19 mouse cellular contexts compared by ENCODE assay signal in the genomic region with DNA sequence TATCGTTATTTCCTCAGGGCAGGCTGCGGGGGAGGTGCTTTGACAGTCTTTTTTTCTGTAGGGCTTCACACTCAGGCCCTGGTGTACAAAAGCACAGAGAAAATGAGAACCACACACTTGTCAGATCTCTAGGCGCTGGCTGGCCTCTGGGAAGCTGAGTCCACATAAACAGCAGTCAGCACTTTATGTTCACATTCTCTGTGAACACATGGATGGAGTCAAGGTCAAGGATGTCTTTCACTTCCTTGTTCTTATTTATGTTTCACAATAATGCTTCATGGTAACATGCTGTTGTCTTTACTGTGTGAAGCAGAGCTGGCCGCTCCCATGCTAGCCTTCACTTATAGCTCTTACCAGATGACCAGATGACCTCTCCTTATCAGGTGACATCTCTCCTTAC. TPM values are rescaled to one million over a fixed set of nuclear protein-coding genes. Genes with fewer than 3 reads are reported as not detected.
DNase-seq lines count a peak whose midpoint lies in the region; ATAC-seq and TF ChIP-seq lines count a peak whose summit lies in the region.
"Had no signal": no experiment of that assay in that cellular context is flagged by ENCODE, and none has a peak within 500 bp of the region (broad histone marks: within the 10 kb centered on the region; RNA-seq: fewer than 3 reads in every experiment).

No protein-coding gene starts in this region.

- no peak overlapping the region for H3K27ac ChIP-seq in lung, embryonic 14.5 days (ENCODE audit: low read depth)
- no peak overlapping the region for H3K27ac ChIP-seq in intestine, embryonic 16.5 days (ENCODE audit: low read length)
- H3K27ac ChIP-seq in forebrain, embryonic 11.5 days (ENCODE audit: low read depth, low read length) = no peak overlapping the region
- H3K27ac ChIP-seq: embryonic facial prominence, embryonic 13.5 days; heart, embryonic 13.5 days; midbrain, embryonic 15.5 days had no signal

- 46% methylated on average over 4 of the region's 4 CpGs for WGBS in lung, embryonic 14.5 days
- WGBS in intestine, embryonic 16.5 days = 54% methylated on average over 4 of the region's 4 CpGs
- 62% methylated on average over 4 of the region's 4 CpGs for WGBS in forebrain, embryonic 11.5 days

- no peak overlapping the region for H3K9ac ChIP-seq in lung, embryonic 14.5 days
- H3K9ac ChIP-seq in intestine, embryonic 16.5 days (ENCODE audit: low read depth, low read length) = no peak overlapping the region
- no peak overlapping the region for H3K9ac ChIP-seq in forebrain, embryonic 11.5 days (ENCODE audit: low read length)
- H3K9ac ChIP-seq: embryonic facial prominence, embryonic 13.5 days; heart, embryonic 13.5 days; midbrain, embryonic 15.5 days had no signal

- no peaks in the 10 kb centered on the region for H3K36me3 ChIP-seq in lung, embryonic 14.5 days (ENCODE audit: insufficient read depth)
- H3K36me3 ChIP-seq in intestine, embryonic 16.5 days (ENCODE audit: control insufficient read depth, insufficient read depth, low read length) = no peaks in the 10 kb centered on the region
- no peaks in the 10 kb centered on the region for H3K36me3 ChIP-seq in forebrain, embryonic 11.5 days (ENCODE audit: control insufficient read depth, insufficient read depth, low read length)
- H3K36me3 ChIP-seq: embryonic facial prominence, embryonic 13.5 days; heart, embryonic 13.5 days; midbrain, embryonic 15.5 days had no signal

- peak; percentile 11 for DNase-seq in embryo, embryonic 10 days (ENCODE audit: low spot score)
- no peak for DNase-seq in embryo, embryonic 9.5 days (ENCODE audit: extremely low spot score)
- peak; percentile 53 for DNase-seq in lung, embryonic 14.5 days
- no peak for DNase-seq in lung, adult 18-20 months
- DNase-seq in testis, postnatal 14 days (ENCODE audit: low spot score) = no peak
- no peak for DNase-seq in forebrain, embryonic 11.5 days (ENCODE audit: low spot score)
- DNase-seq: adrenal gland, postnatal 25 days; cerebellum, postnatal 36 days; gastrocnemius, postnatal 10 days; kidney, adult 11 months; kidney, postnatal 4 days; left cerebral cortex, postnatal 4 days; right cerebral cortex, postnatal 14 days; thymus, adult 18-20 months had no signal

- H3K4me3 ChIP-seq in lung, embryonic 14.5 days (ENCODE audit: low read depth, low read length) = no peak overlapping the region
- no peak overlapping the region for H3K4me3 ChIP-seq in intestine, embryonic 16.5 days (ENCODE audit: low read length)
- H3K4me3 ChIP-seq in forebrain, embryonic 11.5 days (ENCODE audit: low read depth, low read length) = no peak overlapping the region
- H3K4me3 ChIP-seq: embryonic facial prominence, embryonic 13.5 days; heart, embryonic 13.5 days; midbrain, embryonic 15.5 days had no signal

- H3K4me1 ChIP-seq in lung, embryonic 14.5 days (ENCODE audit: insufficient read depth) = peaks cover 2% of the 10 kb centered on the region; the same call in 1 of the 2 replicates
- H3K4me1 ChIP-seq in intestine, embryonic 16.5 days (ENCODE audit: control insufficient read depth, insufficient read depth, low read length) = 0 out of 2 replicates have a peak, but pooled peaks cover 2% of the 10 kb centered on the region
- no peaks in the 10 kb centered on the region; the same call in 1 of the 2 replicates for H3K4me1 ChIP-seq in forebrain, embryonic 11.5 days (replicated peaks; ENCODE audit: control insufficient read depth, insufficient read depth, low read length)
- H3K4me1 ChIP-seq: embryonic facial prominence, embryonic 13.5 days had no signal

- no peaks in the 10 kb centered on the region for H3K9me3 ChIP-seq in lung, embryonic 14.5 days (ENCODE audit: low read depth, low read length)
- no peaks in the 10 kb centered on the region; the same call in 1 of the 2 replicates for H3K9me3 ChIP-seq in intestine, embryonic 16.5 days (ENCODE audit: control insufficient read depth, low read length)
- H3K9me3 ChIP-seq in forebrain, embryonic 11.5 days (ENCODE audit: control insufficient read depth, low read length) = no peaks in the 10 kb centered on the region
- H3K9me3 ChIP-seq: embryonic facial prominence, embryonic 13.5 days; heart, embryonic 13.5 days; midbrain, embryonic 15.5 days had no signal

- no peaks in the 10 kb centered on the region for H3K27me3 ChIP-seq in lung, embryonic 14.5 days (ENCODE audit: insufficient read depth, low read length)
- no peaks in the 10 kb centered on the region for H3K27me3 ChIP-seq in intestine, embryonic 16.5 days (replicated peaks; ENCODE audit: control insufficient read depth, insufficient read depth, low read length)
- no peaks in the 10 kb centered on the region for H3K27me3 ChIP-seq in forebrain, embryonic 11.5 days (ENCODE audit: control insufficient read depth, insufficient read depth, low read length)
- H3K27me3 ChIP-seq: embryonic facial prominence, embryonic 13.5 days; heart, embryonic 13.5 days; midbrain, embryonic 15.5 days had no signal

- no peak for TF ChIP-seq CTCF in lung, embryonic 14.5 days (IDR thresholded peaks at IDR 0.05; ENCODE audit: low read depth)

- peak; percentile 56 for ATAC-seq in lung, embryonic 14.5 days (ENCODE audit: insufficient read depth)
- peak; percentile 52 for ATAC-seq in intestine, embryonic 16.5 days
- ATAC-seq in monocyte, adult 5-6 weeks (replicated peaks; ENCODE audit: insufficient number of reproducible peaks, low FRiP score, low TSS enrichment, poor library complexity, severe bottlenecking) = peak; percentile 95
- ATAC-seq in forebrain, embryonic 11.5 days (replicated peaks; ENCODE audit: low FRiP score) = no peak
- ATAC-seq: midbrain, embryonic 15.5 days had no signal

- no peak overlapping the region for H3K4me2 ChIP-seq in lung, embryonic 14.5 days
- H3K4me2 ChIP-seq in intestine, embryonic 16.5 days (ENCODE audit: low read depth, low read length) = no peak overlapping the region
- no peak overlapping the region for H3K4me2 ChIP-seq in forebrain, embryonic 11.5 days (ENCODE audit: low read depth, low read length, severe bottlenecking)
- H3K4me2 ChIP-seq: embryonic facial prominence, embryonic 13.5 days; heart, embryonic 13.5 days; midbrain, embryonic 15.5 days had no signal

RNA-seq across cellular contexts. Expression of a gene that starts 13.1 kb away (rescaled TPM):
- 33.6 and 33.7 TPM in 2 replicates for polyA plus RNA-seq in lung, embryonic 14.5 days (2014; fragmentation: Nextera tagmentation; extraction: Ambion mirVana)
- 4.6 TPM in 2 replicates for polyA plus RNA-seq in intestine, embryonic 16.5 days (2015; fragmentation: Nextera tagmentation; extraction: Ambion mirVana)
- total RNA-seq in monocyte, adult 5-6 weeks (2017) = 35.3 to 56.2 TPM (median 52.3 TPM) in 3 replicates
- 20.8 and 21.8 TPM in 2 replicates for polyA plus RNA-seq in forebrain, embryonic 11.5 days (2014; fragmentation: Nextera tagmentation; extraction: Ambion mirVana)

Comparison
In these comparisons a context has a peak if more than half of its experiments do, and no peak if none do; other contexts are left out.
1. DNase-seq: peak in embryo, embryonic 10 days (single experiment) and lung, embryonic 14.5 days (single experiment); none in embryo, embryonic 9.5 days (single experiment), lung, adult 18-20 months (0 of 2), testis, postnatal 14 days (single experiment) and forebrain, embryonic 11.5 days (single experiment).